Mouse (Mus musculus) spleen, postnatal 14 days (tissue): Measurements from ENCODE around the gene Eddm3b.
"Not testable (repeated sequence)": the region's sequence is repeated elsewhere in the genome, so short reads cannot be mapped to it uniquely, and the experiment has no call there.

Experiments used
- DNase-seq, 2 experiments: peaks; one replicate each; pipeline ENCODE4 v3.0.0; 2021 to 2022; ENCODE audit warnings: low spot score in 2 of 2

The Eddm3b gene

DNA sequence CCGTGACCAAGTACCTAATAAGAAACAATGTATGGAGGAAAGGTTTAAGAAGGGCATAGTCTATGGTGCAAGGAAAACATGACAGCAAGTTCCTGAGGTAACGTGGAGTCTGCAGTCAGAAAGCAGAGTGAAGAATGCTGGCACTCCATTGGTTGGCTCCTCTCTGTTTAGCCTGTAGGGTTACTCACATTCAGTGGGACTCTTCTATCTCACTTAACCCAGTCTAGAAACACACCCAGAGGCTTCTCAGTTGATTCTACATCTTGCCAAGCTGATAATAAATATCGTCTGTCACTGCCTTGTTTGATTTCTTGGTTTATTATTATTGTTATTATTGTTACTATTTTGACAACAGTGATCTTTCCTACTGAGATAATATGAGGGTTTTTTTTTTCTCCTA, 28.3 kb downstream of the Eddm3b start:
- no peak for DNase-seq

DNA sequence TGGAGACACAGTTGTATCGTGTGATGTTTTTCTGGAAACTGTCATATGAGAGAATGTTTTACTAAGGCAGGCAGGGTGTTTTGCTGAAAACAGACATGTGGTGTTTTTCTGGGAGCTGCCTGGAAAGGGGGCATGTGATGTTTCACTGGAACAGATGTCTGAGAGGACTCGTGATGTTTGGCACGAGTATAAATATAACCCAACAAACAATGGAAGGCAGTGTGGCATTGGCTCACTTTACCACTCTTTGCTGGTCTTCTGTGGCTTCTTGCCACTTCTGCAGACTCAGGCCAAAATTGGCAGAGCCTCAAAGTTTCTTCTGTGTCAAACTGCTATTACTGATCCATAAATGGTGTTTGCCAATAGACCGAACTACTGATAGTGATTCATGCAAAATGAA, 29.1 kb downstream of the Eddm3b start:
- DNase-seq, result no peak

DNA sequence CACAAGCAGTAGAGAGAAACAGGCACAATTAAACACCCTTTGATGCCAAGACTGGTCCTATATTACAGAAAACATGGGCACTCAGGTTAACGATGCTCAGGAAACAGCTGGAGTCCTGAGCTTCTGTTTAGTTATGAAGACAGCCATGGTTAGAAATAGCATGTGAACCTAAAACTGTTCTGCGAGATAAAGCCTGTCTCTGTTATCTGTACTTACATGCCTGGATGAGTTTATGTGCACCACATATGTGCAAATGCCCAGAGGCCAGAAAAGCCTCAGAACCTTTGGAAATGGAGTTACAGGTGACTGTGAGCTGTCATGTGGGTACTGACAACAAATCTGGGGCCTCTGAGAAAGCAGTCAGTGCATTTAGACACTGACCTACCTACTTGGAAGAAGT, 29.7 kb downstream of the Eddm3b start:
- no peak for DNase-seq

DNA sequence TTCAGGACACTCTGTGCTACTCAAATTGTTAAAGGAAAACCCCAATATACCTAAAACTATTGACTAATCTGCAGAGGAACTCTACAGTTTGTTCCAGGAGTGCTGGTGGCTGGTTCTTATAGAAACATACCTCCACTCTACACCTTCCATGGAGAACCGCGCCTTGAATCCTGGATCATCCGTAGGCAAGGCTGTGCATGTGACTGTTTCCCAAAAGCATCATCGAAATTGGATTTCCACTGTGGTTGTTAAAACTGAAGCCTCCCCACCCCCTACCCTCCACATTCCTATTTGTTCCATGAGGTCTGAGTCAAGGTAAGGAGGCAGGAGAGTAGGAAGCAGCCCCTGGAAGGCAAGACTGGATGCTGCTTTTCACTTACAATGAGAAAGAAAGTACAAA, 30.2 kb downstream of the Eddm3b start:
- DNase-seq, result no peak

DNA sequence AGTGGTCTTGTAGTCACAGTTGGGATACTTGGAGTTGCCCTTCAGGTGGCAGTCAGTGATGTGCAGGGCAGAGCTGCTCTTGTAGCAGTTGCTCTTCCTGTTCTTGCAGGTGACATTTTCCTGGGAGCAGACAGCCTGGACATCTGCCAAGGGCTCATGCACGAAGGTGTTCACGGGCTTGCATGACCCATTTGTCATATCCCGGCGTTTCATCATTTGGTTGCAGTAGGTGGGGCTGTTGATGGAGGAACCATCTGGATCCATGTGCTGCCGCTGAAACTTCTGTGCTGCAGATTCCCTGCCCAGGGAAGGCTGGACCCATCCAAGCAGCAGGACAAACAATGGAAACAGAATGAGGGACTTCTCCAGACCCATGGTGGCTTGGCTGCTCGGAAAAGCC, 31.3 kb downstream of the Eddm3b start:
- DNase-seq, result no peak

DNA sequence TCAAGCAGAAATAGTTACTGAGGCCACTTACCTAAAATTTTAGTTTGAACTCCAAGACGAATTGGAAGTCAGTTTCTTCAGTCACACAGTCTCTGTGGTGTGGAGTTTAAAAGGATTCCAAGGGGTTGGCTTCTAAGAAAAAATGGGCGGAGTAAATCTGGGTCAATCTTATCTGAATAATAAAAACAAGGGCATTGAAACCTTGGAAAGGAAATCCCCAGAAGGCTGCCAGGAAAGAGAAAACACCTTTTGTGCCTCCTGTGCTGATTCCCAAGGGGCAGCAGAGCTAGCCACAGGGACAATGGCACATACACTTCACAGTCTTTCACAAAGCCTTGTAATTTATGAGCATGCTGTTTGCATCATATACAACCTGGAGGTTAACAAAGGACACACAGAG, 32.5 kb downstream of the Eddm3b start, which contains the start of gene Rnase1:
TSS of gene Rnase1 (minus strand) at position 101 of the 400 bp plus-strand sequence.
- no peak for DNase-seq

DNA sequence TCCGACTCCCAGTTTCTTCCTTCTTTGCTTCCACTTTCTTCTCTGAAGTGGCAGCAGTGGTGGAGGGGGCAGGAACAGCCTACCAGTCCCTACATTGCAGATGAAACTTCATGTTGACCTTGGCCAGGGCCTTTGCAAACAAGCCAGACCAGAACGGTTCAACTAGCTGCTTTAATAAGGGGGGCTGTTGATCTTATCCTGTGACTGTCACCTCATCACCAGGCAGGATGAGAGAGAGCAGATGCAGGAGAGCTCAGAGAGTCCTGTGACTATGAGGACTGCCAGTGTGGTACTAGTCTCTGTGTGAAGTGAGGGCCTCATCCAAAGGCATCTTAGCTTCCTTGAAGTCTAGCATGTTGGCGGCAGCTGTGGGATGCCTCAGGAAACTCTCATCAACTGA, 33.8 kb downstream of the Eddm3b start:
- DNase-seq, result no peak

DNA sequence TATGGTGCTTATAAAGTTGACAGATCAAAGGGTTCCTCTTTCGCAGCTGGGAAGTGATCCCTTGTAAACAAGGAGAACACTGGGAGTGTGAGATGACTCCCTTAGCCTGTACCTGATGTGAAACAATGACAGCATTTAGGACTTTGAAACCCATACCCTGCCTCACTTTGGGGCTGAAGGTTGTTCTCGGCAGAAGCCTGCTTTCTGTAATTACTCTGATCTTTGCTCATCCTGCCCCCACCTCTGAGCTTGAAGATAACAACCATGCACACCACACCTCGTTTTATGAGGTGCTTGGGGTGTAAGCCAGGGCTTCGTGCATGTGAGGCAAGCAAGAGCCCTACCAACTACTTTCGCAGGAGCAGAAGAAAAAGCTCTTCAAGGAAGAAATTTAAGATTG, 34.9 kb downstream of the Eddm3b start:
- DNase-seq, result no peak

DNA sequence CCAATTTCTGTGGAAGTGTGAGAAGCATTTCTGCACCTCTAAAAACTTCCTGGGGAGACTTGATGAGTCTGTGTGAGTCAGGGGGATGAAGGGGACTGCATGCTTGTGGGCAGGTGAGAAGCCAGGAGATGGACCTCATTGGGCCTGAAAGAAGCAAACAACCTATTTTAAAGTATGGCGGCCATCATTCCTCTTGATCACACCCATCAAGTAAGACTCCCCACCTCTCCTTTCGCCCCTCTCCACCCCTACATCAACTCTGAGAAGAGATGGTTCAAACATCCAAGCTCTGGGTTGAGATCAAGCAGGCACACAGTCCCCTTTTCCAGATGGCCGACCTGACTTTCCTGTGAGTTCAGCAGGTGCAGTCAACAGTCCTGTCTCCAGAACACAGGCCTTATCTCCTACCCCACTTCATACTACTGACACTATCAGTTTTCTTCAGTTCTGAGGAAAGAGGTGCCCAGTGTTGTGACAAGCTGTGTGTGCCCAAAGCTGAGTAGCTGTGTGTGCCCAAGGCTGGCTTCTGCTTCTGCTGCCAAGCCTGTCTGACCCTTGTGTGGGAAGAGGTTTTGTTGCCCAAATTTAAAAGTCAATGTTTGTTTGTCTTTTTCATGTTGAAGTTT, 36.1 kb downstream of the Eddm3b start:
- DNase-seq, result no peak

DNA sequence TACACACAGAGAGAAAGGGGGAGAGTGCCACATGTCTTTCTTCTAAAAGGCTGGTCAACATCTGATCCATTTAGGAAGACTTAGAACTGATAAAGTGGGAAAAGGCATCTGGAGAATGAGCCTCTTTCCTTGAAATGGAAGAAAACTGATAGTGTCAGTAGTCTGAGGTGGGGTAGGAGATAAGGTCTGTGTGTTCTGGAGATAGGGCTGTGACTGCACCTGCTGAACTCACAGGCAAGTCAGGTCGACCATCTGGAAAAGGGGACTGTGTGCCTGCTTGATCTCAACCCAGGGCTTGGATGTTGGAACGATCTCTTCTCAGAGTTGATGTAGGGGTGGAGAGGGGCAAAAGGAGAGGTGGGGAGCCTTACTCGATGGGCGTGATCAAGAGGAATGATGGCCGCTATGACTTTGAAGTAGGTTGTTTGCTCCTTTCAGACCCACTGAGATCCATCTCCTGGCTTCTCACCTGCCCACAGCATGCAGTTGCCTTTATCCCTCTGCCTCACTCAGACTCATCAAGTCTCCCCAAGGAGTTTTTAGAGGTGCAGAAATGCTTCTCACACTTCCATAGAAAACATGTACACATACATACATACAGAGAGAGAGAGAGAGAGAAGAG, 38.1 kb downstream of the Eddm3b start:
- DNase-seq, result no peak

DNA sequence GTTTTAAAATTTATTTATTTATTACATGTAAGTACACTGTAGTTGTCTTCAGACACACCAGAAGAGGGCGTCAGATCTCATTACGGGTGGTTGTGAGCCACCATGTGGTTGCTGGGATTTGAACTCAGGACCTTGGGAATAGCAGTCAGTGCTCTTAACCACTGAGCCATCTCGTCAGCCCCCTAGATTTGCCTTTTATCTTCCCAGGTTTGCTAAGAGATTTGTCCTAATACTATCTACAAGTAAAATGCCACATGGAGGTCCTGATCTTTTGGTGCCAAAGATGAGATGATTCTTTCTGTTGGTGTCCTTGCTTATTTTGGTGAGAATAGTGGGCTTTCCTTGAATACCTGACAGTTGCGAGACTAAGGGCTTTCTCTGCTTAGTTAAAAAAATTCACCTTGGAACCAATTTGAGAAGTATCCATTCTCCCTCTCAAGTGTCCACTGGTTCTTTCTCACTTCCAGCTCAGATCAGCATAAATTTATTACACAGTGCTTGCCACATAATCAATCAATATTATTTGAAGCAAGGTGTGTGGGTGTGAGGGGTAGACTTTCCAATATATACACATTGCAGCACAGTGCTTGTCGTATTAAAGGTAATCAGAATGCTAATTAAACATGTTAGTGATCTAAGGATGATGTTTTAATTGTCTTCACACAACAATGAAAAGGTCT, 42.0 kb downstream of the Eddm3b start:
- no peak for DNase-seq

DNA sequence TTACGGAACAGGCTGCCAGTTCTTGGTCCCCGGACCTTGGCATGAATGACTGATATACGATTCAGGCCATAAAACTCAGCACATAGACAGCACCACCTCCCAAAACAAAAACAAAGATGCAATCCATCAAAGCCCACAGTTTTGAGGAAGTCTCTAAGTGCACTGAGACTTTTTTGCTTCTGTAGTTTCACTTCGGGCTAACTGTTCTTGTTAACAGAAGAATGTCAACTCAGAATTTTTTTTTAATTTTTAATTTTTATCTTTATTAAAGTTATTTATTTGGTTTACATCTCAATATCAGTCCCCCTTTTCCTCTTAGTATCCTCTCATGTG, 42.5 kb downstream of the Eddm3b start:
- no peak for DNase-seq

DNA sequence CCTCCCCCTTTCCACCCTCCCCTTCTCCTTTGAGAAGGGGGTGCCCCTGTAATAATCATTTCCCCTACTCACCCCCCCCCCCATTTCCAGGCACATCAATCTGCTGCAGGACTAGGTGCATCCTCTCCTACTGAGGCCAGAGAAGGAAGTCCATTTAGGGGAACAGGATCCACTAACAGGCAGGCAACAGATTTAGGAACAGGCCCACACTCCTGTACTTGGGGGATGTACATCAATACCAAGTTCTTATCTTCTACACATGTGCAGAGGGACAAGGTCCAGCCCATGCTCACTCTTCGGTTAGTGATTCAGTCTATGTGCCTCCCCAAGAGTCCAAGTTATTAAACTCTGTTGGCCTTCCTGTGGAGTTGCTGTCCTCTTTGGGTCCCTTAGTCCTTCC, 42.8 kb downstream of the Eddm3b start:
- no peak for DNase-seq

DNA sequence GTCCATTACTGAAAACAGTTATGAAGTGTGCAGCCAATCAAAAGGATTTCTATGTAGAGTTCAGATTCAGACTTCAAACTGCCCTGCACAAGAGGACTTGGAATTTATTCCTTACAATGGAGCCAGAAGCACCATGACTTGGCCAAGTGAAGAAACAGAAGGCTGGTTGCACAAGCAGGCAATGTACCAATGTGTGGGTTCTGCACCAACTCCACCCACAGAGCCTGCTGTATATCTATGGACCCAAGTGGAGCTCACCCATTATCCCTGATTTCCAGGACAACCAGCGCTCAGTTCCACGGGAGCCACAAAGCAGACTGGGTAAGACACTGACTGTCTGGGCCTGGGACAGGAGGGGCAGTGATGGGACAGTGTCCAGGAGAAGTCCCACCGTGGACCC, 47.8 kb downstream of the Eddm3b start, which contains the start of gene Rnase2b:
TSS of gene Rnase2b (plus strand) at position 285 of the 400 bp plus-strand sequence.
- not testable (repeated sequence) for DNase-seq

DNA sequence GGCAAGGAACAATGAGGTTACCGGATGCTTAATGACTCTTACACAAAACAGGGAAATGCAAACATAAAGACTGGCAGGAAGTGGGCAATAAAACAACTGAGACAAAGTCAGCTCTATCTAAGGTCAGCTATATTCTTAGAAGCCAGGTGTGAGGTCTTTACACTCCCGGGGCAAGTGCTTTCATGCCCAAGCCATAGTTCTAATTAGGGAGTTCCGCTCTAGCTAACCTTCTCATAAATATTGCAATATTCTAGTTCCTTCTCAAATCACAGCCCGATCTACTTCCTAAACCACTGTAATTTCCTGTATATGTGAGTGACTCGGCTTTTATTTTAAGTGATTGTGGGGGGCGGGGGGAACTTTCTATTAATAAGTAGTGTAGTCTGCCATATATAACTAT, 49.1 kb downstream of the Eddm3b start:
- DNase-seq, result not testable (repeated sequence)

DNA sequence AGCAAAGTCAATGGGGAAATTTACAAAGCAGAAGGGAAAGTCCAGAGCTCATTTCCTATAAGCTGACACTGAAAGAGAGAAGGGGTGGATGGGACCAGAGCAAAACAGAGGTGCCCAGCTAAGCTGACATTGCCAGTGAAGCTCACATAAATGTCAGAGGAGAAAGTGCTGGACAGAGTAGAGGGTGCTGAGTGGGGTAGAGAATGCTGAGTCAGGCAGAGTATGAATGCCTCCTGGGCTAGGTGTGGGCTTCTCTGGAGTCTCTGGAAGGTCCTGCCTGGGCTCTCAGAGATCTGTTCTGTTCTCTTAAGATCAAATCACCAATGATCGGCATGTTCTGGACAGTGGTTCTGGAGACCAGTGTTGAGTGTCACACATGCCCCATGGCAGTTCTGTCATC, 51.2 kb downstream of the Eddm3b start:
- DNase-seq, result no peak

DNA sequence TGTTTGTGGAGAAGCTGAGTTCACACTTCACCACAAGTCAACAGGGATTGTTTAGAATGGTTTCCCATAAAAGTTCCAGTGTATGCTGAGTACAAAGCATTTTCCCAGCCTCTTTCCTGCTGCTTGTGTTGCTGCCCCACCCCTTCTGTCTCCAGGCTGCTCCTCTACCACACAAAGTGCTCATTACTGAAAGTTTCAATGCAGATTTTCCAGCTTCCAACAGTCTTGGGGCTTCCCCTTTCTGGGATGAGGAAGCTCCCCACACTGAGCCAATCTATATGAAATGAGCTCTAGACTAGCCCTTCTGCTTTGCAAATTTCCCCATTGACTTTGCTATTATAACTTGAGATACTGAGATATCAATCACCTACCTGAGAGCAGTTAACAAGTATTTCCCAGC, 51.8 kb downstream of the Eddm3b start:
- no peak for DNase-seq
